Mouse (Mus musculus): Measurements from ENCODE around the gene Caps2. TPM values are rescaled to one million over a fixed set of nuclear protein-coding genes. Genes with fewer than 3 reads are reported as not detected.
"Not testable (repeated sequence)": the region's sequence is repeated elsewhere in the genome, so short reads cannot be mapped to it uniquely, and the experiment has no call there.

The Caps2 gene
- polyA plus RNA-seq, 1 experiment: not detected

DNA sequence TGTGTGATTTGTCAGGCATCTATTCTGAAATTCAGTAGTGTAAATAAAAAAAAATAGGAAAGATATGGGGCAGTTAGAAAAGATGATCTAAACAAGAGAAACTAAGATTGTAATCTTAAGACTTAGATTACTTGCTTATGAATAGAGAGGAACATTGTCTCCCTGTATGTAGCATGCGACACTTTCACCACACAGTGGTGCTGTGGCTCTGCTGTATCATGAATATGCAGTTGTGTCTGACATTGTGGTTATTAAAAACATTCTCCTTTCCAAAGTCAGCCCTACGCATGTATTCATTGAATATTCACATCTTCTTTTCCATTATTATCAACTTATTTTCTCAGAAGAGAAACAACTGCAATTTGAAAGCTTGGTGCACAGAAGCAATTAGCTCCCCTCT lies 40.0 kb downstream of the Caps2 start:
- no peaks in the 10 kb centered on the region for H3K9me3 ChIP-seq (ENCODE audit: control insufficient read depth, low read length)
- no peaks in the 10 kb centered on the region for H3K36me3 ChIP-seq (ENCODE audit: control insufficient read depth)
- H3K4me3 ChIP-seq (replicated peaks): no peak overlapping the region
- H3K27me3 ChIP-seq (ENCODE audit: control insufficient read depth): no peaks in the 10 kb centered on the region
- H3K4me1 ChIP-seq (ENCODE audit: control insufficient read depth): no peaks in the 10 kb centered on the region
- no peak for TF ChIP-seq GATA1 (IDR thresholded peaks at IDR 0.05; ENCODE audit: low read length)
- TF ChIP-seq TAL1 (IDR thresholded peaks at IDR 0.05; ENCODE audit: low read length): no peak

DNA sequence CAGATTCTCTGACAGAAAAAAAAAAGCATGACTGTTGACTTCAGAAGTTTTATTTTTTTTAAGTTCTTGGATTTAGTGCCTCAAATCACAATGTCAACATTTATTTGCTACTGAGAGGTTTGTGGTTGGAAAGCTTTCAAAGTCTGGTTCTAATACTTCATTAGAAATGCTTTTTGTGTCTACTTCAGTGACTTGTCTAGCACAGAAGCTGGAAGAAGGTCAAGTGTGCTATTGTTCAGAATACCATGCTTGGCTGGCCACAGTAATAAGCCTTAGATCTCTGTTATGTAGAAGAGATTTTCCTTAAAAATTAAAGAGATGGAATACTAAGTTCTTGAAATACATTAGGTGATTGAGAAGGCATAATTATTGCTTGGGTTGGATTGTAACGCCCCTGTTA lies 63.7 kb downstream of the Caps2 start:
- TF ChIP-seq GATA1 (IDR thresholded peaks at IDR 0.05; ENCODE audit: low read length) (no peak), TAL1 (IDR thresholded peaks at IDR 0.05; ENCODE audit: low read length) (no peak)
- Histone ChIP-seq H3K36me3 (ENCODE audit: control insufficient read depth) (no peaks in the 10 kb centered on the region), H3K9me3 (ENCODE audit: control insufficient read depth, low read length) (no peaks in the 10 kb centered on the region), H3K4me1 (ENCODE audit: control insufficient read depth) (no peaks in the 10 kb centered on the region), H3K27me3 (ENCODE audit: control insufficient read depth) (no peaks in the 10 kb centered on the region), H3K4me3 (replicated peaks) (no peak overlapping the region)

DNA sequence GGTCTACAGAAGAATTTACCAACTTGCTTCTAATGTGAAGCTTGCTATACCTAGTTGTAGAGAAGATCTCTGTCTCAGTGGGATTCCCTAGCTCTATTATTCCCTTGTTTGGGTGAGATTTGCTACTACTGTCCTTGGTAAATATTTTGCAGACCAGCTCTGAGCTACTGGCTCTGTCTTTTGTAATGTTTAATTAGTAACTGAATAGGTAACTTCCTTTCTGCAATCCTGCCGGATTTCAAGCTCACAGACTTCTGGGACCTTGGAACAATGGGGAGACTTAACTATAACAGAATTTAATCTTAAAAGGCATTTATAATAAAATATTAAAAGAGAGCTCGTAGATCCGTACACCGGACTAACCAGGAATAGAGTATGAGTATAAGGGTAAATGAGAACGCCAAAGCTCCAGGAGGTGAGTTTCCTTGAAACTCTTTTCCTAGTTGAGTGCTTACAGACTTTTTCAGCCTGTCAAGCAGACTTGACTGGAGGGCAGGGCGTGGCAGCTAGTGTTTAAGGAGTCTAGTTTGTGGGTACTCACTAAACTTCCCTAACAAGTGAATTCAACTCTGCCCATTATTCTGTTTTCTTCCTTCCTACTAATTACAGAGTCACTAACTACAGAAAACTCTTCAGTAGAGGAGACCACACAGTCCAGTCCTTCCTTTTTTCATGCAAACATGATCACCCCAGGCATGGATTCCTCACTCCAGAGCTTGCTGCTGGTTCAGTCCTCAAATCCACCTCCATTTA lies 65.8 kb downstream of the Caps2 start:
- H3K9me3 ChIP-seq (ENCODE audit: control insufficient read depth, low read length); H3K4me3 ChIP-seq (replicated peaks); H3K36me3 ChIP-seq (ENCODE audit: control insufficient read depth); H3K4me1 ChIP-seq (ENCODE audit: control insufficient read depth); H3K27me3 ChIP-seq (ENCODE audit: control insufficient read depth): not testable (repeated sequence)

DNA sequence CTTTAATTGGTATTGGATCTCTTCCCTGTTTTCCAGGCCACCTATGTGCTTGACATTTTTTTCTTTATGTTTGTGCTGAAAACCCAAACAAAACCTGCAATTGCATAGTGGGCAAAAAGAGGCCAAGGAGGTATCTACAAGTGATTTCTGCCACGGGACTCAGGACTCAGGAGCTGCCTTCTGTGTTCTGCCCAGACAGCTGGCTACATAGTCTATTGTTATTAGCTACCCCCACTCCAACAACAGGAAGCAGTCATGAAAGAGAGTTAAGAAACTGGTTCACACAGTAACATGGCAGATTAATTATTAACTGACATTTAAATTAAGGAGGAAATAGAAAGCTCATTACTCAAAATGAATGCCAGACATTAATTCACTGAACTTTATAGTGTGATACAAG lies 69.3 kb downstream of the Caps2 start:
- H3K4me1 ChIP-seq (ENCODE audit: control insufficient read depth); H3K4me3 ChIP-seq (replicated peaks); H3K9me3 ChIP-seq (ENCODE audit: control insufficient read depth, low read length); H3K27me3 ChIP-seq (ENCODE audit: control insufficient read depth); H3K36me3 ChIP-seq (ENCODE audit: control insufficient read depth): not testable (repeated sequence)

DNA sequence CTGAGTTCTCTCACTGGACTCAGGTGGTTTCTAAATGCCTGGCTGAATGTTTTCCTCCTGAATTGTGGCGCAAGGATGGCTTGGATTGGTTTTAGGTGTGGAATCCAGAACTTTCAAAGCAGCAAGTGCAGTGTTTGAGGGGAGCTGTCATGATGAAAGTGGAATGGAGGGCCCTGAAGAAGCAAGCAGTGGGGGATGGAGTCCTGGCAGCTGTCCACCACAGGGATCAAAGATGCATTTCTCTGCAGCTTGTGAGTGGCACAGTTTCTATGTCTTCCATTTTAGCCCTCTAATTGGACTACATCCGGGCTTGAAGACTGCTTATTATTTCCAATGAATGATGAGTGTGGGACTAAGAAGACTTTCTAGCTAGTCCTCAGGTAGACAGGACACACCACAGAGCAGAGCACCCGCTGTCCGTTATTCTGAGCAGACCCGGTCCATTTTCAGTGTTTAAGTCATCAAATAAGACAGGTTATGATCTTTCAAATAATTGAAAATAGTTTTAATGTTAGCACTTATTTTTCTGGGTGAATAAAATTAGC lies 72.0 kb downstream of the Caps2 start:
- not testable (repeated sequence) for H3K27me3 ChIP-seq (ENCODE audit: control insufficient read depth); H3K4me3 ChIP-seq (replicated peaks); H3K9me3 ChIP-seq (ENCODE audit: control insufficient read depth, low read length); H3K4me1 ChIP-seq (ENCODE audit: control insufficient read depth); H3K36me3 ChIP-seq (ENCODE audit: control insufficient read depth)

DNA sequence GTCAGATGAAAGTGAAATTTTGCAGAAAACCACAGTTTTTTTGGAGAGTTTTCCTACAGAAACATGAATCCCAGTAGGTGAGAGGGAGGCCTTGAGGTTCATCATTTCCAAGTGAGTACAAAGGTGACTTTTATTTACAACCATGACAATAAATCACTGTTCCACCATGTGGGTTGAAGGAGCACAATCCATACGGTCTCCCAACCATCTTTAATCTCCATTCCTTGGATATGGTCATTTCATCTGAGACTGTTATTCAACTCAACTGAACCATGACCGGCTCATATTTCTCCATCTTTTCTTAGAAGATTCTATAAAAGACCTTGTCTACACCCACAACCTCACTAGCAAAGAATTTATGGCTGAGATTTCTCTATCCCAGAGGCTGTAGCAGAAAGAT lies 84.9 kb downstream of the Caps2 start:
- Histone ChIP-seq H3K27me3 (ENCODE audit: control insufficient read depth) (no peaks in the 10 kb centered on the region), H3K9me3 (ENCODE audit: control insufficient read depth, low read length) (peaks cover 3% of the 10 kb centered on the region; the same call in 1 of the 2 replicates), H3K4me3 (replicated peaks) (no peak overlapping the region), H3K36me3 (ENCODE audit: control insufficient read depth) (no peaks in the 10 kb centered on the region), H3K4me1 (ENCODE audit: control insufficient read depth) (no peaks in the 10 kb centered on the region)
- TF ChIP-seq GATA1 (IDR thresholded peaks at IDR 0.05; ENCODE audit: low read length) (no peak), TAL1 (IDR thresholded peaks at IDR 0.05; ENCODE audit: low read length) (no peak)

DNA sequence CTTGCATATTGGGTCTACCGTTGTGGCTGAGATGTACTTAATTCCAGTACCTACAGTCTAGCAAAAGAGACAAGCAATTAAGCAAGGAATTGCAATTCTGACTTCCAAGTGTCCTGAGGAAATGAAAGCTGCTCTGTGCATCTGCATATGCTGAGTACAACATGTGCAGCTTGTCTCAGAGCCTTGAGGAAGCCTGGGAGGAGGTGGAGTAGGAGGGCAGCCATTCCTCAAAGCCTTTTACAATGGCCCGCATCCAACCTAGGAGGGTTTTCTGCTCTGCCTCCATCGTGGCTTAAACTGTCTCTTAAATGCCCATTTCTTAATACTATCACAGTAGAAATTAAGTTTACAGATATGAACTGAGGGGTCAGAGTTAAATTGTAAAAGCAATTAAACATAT lies 100.0 kb downstream of the Caps2 start:
- no peaks in the 10 kb centered on the region for H3K36me3 ChIP-seq (ENCODE audit: control insufficient read depth)
- H3K4me3 ChIP-seq (replicated peaks): no peak overlapping the region
- no peaks in the 10 kb centered on the region for H3K4me1 ChIP-seq (ENCODE audit: control insufficient read depth)
- peaks cover 3% of the 10 kb centered on the region for H3K27me3 ChIP-seq (ENCODE audit: control insufficient read depth)
- TF ChIP-seq GATA1 (IDR thresholded peaks at IDR 0.05; ENCODE audit: low read length): no peak
- TF ChIP-seq TAL1 (IDR thresholded peaks at IDR 0.05; ENCODE audit: low read length): no peak
- H3K9me3 ChIP-seq (ENCODE audit: control insufficient read depth, low read length): no peaks in the 10 kb centered on the region

Other genes starting within 250 kb of the Caps2 start
- gene Krr1, start 191.0 kb upstream of the Caps2 start, polyA plus RNA-seq (2012): 0.06 and 0.08 TPM in 2 replicates
- gene Glipr1, start 161.0 kb upstream of the Caps2 start, polyA plus RNA-seq (2012): not detected in 2 replicates
- not detected in 2 replicates for gene Glipr1l1, start 103.4 kb upstream of the Caps2 start, polyA plus RNA-seq (2012)
- not detected in 2 replicates for gene Glipr1l2, start 80.3 kb upstream of the Caps2 start, polyA plus RNA-seq (2012)
- gene Glipr1l3, start 3.3 kb upstream of the Caps2 start, polyA plus RNA-seq (2012): not detected in 2 replicates
- 0.01 TPM in 1 of 2 replicates, not detected in the other for gene Kcnc2, start 107.5 kb downstream of the Caps2 start, polyA plus RNA-seq (2012)